Mouse (Mus musculus) thymus, adult 2 months (tissue): ENCODE measurements at regions not wholly inside any gene's neighbourhood (a gene's known extent, or its start where the extent isn't known, plus 50 kb on each side); places are given as distances from the start of the nearest gene placed in this dataset.

ENCODE experiments used
- CTCF ChIP-seq: fragments of 200-500 bp; IDR thresholded peaks from 2 replicates; pipeline ENCODE4 v1.5.1; 2012; ENCODE audit warnings: mild to moderate bottlenecking, control low read depth, low read length, moderate library complexity, borderline replicate concordance; ENCODE audit not compliant: control insufficient read depth, poor library complexity, insufficient read depth; ENCODE audit errors: extremely low read depth
- POLR2A ChIP-seq: fragments of 200-500 bp; IDR thresholded peaks from 2 replicates; pipeline ENCODE4 v1.6.1; 2012; ENCODE audit warnings: mild to moderate bottlenecking, low read length, control low read depth, moderate library complexity; ENCODE audit not compliant: control insufficient read depth, poor library complexity, insufficient read depth; ENCODE audit errors: extremely low read depth

GRCm38 (mm10) chr6:143477396-143477795 lies 310.4 kb downstream of the Etnk1 start:
- TF ChIP-seq CTCF: no peak
- TF ChIP-seq POLR2A: no peak
